Mouse (Mus musculus) myocyte (in vitro differentiated cells): ENCODE measurements around the gene Rbpjl. TPM values are rescaled to one million over a fixed set of nuclear protein-coding genes. Genes with fewer than 3 reads are reported as not detected.
A peak's percentile ranks its signal among the peaks of the same experiment; 100 is the strongest.

Experiments
- H3K27me3 ChIP-seq: one replicate; pipeline ENCODE4 v1.6.1; 2011; ENCODE audit not compliant: control insufficient read depth, insufficient read depth, insufficient read length
- H3K36me3 ChIP-seq: one replicate; pipeline ENCODE4 v1.6.1; 2011; ENCODE audit not compliant: control insufficient read depth, insufficient read depth
- H3K4me2 ChIP-seq: one replicate; pipeline ENCODE4 v1.6.1; 2011; ENCODE audit warnings: low read depth, control low read depth
- H3K4me3 ChIP-seq: one replicate; pipeline ENCODE4 v1.5.1; 2011; ENCODE audit warnings: mild to moderate bottlenecking, control low read depth, moderate library complexity
- H3K79me2 ChIP-seq: one replicate; pipeline ENCODE4 v1.6.1; 2011; ENCODE audit not compliant: control insufficient read depth, insufficient read depth
- H3ac ChIP-seq: one replicate; pipeline ENCODE4 v1.6.1; 2011; ENCODE audit not compliant: control insufficient read depth, insufficient read length
- CEBPB ChIP-seq: IDR thresholded peaks from 2 replicates; pipeline ENCODE4 v1.6.1; 2011; ENCODE audit warnings: mild to moderate bottlenecking, moderate library complexity; ENCODE audit not compliant: poor library complexity, insufficient read depth, severe bottlenecking
- E2F4 ChIP-seq: IDR thresholded peaks from one replicate; pipeline ENCODE4 v1.6.1; 2011; ENCODE audit warnings: mild to moderate bottlenecking, control low read depth, moderate library complexity; ENCODE audit not compliant: insufficient read depth
- MAX ChIP-seq: IDR thresholded peaks from one replicate; pipeline ENCODE4 v1.6.1; 2011; ENCODE audit warnings: low read depth, mild to moderate bottlenecking, control low read depth
- MYOD1 ChIP-seq, 3 experiments: IDR thresholded peaks; one replicate each; pipeline ENCODE4 v1.6.1; 2011; ENCODE audit warnings: control low read depth in 2 of 3, low read depth in 2 of 3, mild to moderate bottlenecking in 2 of 3, moderate library complexity in 1 of 3; ENCODE audit not compliant: insufficient read length in 2 of 3, control insufficient read depth in 1 of 3
- MYOG ChIP-seq, 3 experiments: IDR thresholded peaks; one replicate each; pipeline ENCODE4 v1.6.1; 2011; ENCODE audit warnings: control low read depth in 2 of 3, low read depth in 2 of 3, mild to moderate bottlenecking in 2 of 3; ENCODE audit not compliant: insufficient read length in 2 of 3, control insufficient read depth in 1 of 3, insufficient read depth in 1 of 3
- POLR2A ChIP-seq: IDR thresholded peaks from one replicate; pipeline ENCODE4 v1.6.1; 2011; ENCODE audit warnings: low read depth, mild to moderate bottlenecking, control low read depth, moderate library complexity; ENCODE audit not compliant: insufficient read length
- POLR2AphosphoS2 ChIP-seq: IDR thresholded peaks from one replicate; pipeline ENCODE4 v1.6.1; 2011; ENCODE audit warnings: low read depth, control low read depth; ENCODE audit not compliant: insufficient read length
- REST ChIP-seq: IDR thresholded peaks from one replicate; pipeline ENCODE4 v1.6.1; 2011; ENCODE audit warnings: mild to moderate bottlenecking, control low read depth, moderate library complexity; ENCODE audit not compliant: insufficient read depth, insufficient read length
- SRF ChIP-seq: IDR thresholded peaks from one replicate; pipeline ENCODE4 v1.6.1; 2011; ENCODE audit warnings: low read depth; ENCODE audit not compliant: control insufficient read depth, insufficient read length
- TCF12 ChIP-seq: IDR thresholded peaks from one replicate; pipeline ENCODE4 v1.6.1; 2011; ENCODE audit warnings: mild to moderate bottlenecking, control low read depth; ENCODE audit not compliant: poor library complexity, insufficient read depth, severe bottlenecking
- TCF3 ChIP-seq: IDR thresholded peaks from one replicate; pipeline ENCODE4 v1.6.1; 2011; ENCODE audit warnings: low read depth, control low read depth; ENCODE audit not compliant: insufficient read length
- USF1 ChIP-seq: IDR thresholded peaks from one replicate; pipeline ENCODE4 v1.6.1; 2011; ENCODE audit warnings: low read depth, mild to moderate bottlenecking, control low read depth, moderate library complexity
- polyA plus RNA-seq: library from polyadenylated mRNA; unstranded; fragments of >200 nt; fragmentation: generic; extraction: Trizol; gene quantifications from one replicate; pipeline ENCODE4 v1.2.1, GENCODE M21; 2012; ENCODE audit warnings: missing spikeins

The Rbpjl gene
- polyA plus RNA-seq, 1 experiment, result 0.06 TPM

DNA sequence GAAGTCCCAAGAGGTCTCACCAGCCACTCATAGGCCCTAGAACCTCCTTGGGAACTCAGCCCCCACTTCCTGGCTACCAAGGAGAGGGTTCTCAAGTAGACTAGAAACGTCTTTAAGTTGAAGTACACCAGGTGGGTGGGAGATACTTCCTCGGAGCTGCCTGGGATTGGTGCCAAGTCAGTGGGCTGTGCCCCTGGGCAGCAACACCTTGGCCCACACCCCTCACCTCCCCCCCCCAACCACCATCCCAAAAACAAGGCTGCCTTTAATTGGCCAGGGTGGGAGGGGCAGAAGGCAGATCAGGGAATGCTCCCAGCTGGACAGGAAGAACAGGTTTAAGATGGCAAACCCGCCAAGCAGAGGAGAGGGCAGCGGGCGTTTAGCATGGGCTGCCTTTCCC is 37.4 kb downstream of the Rbpjl start:
- TF ChIP-seq REST, result no peak
- no peak for TF ChIP-seq SRF
- no peak for TF ChIP-seq CEBPB
- TF ChIP-seq TCF12, result no peak
- TF ChIP-seq POLR2A, result no peak
- no peak for TF ChIP-seq MAX
- no peak for TF ChIP-seq TCF3
- no peak for TF ChIP-seq USF1
- TF ChIP-seq MYOG (IDR thresholded peaks at IDR 0.05; ENCODE audit: control insufficient read depth in 1 of 3, insufficient read depth in 1 of 3, insufficient read length in 2 of 3, low read depth in 2 of 3), result no peak
- no peak for TF ChIP-seq E2F4
- TF ChIP-seq MYOD1 (IDR thresholded peaks at IDR 0.05; ENCODE audit: control insufficient read depth in 1 of 3, insufficient read length in 2 of 3, low read depth in 2 of 3), result no peak
- TF ChIP-seq POLR2AphosphoS2, result no peak
- H3K4me3 ChIP-seq, result peak overlapping the region; percentile 96

DNA sequence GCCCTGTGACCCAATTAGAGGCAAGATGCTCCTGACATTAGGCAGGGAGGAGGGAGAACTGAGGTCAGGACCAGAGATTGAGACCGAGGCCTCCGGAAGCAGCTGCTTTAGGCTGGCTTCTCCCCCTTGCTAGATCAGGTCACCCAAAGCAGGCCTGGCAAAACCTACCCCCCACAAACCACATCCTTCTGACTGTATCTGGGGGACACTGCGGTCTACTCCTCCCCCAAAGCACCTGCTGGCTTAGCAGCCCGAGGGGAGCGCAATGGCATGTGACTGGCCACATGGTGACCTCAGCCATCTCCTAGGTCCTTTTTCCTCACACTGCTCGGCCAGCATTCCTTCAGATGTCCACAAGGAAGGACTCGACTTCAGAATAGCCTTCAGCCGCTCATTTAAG is 38.2 kb downstream of the Rbpjl start:
- peak overlapping the region; percentile 82 for H3K4me2 ChIP-seq
- no peak overlapping the region for H3ac ChIP-seq
- TF ChIP-seq POLR2AphosphoS2 (peak; percentile 48), MAX (no peak), MYOD1 (IDR thresholded peaks at IDR 0.05; ENCODE audit: control insufficient read depth in 1 of 3, insufficient read length in 2 of 3, low read depth in 2 of 3) (peak; percentile 6 to 98 (median 95)), E2F4 (no peak), REST (no peak), USF1 (peak; percentile 87), TCF3 (peak; percentile 89), POLR2A (no peak), CEBPB (peak; percentile 16; the same call in 1 of the 2 replicates), MYOG (IDR thresholded peaks at IDR 0.05; ENCODE audit: control insufficient read depth in 1 of 3, insufficient read depth in 1 of 3, insufficient read length in 2 of 3, low read depth in 2 of 3) (peak; percentile 80 to 98 (median 96)), SRF (peak; percentile 69), TCF12 (peak; percentile 94)
- H3K79me2 ChIP-seq, result peaks cover 64% of the 10 kb centered on the region
- no peaks in the 10 kb centered on the region for H3K36me3 ChIP-seq
- no peaks in the 10 kb centered on the region for H3K27me3 ChIP-seq
- peak overlapping the region; percentile 96 for H3K4me3 ChIP-seq

More for the DNA sequence above, 37.4 kb downstream of the Rbpjl start:
- Histone ChIP-seq H3K4me2 (peak overlapping the region; percentile 82), H3K27me3 (no peaks in the 10 kb centered on the region), H3K79me2 (peaks cover 72% of the 10 kb centered on the region), H3ac (no peak overlapping the region), H3K36me3 (no peaks in the 10 kb centered on the region)

DNA sequence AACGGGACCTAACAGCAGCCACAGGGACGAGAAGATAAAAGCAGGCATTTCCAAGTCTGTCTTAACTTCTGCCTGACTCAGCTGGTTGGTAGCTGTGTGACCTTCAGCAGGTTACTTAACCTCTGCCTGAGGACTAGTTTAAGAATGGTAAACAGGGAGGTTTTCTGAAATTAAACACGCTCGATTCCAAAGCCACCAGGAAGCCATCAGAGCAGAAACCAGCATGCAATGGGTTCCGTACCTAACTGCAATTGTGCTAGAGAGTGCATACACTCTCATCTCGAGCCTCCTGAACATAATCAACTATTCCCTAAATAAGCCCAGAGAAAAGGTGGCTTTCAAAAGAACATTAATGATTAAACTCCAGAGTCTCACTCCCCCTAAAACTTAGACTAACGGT is 38.8 kb downstream of the Rbpjl start:
- no peaks in the 10 kb centered on the region for H3K27me3 ChIP-seq
- peak overlapping the region; percentile 82 for H3K4me2 ChIP-seq
- peak overlapping the region; percentile 96 for H3K4me3 ChIP-seq
- H3K79me2 ChIP-seq, result peaks cover 58% of the 10 kb centered on the region
- TF ChIP-seq MYOD1 (IDR thresholded peaks at IDR 0.05; ENCODE audit: control insufficient read depth in 1 of 3, insufficient read length in 2 of 3, low read depth in 2 of 3), result no peak
- TF ChIP-seq SRF, result no peak
- no peak for TF ChIP-seq MAX
- TF ChIP-seq E2F4, result no peak
- no peak for TF ChIP-seq CEBPB
- no peak for TF ChIP-seq POLR2AphosphoS2
- no peak for TF ChIP-seq POLR2A
- TF ChIP-seq MYOG (IDR thresholded peaks at IDR 0.05; ENCODE audit: control insufficient read depth in 1 of 3, insufficient read depth in 1 of 3, insufficient read length in 2 of 3, low read depth in 2 of 3), result no peak
- no peak for TF ChIP-seq USF1
- TF ChIP-seq TCF3, result no peak
- no peak for TF ChIP-seq TCF12
- no peak for TF ChIP-seq REST
- H3ac ChIP-seq, result peak overlapping the region; percentile 33
- H3K36me3 ChIP-seq, result no peaks in the 10 kb centered on the region

DNA sequence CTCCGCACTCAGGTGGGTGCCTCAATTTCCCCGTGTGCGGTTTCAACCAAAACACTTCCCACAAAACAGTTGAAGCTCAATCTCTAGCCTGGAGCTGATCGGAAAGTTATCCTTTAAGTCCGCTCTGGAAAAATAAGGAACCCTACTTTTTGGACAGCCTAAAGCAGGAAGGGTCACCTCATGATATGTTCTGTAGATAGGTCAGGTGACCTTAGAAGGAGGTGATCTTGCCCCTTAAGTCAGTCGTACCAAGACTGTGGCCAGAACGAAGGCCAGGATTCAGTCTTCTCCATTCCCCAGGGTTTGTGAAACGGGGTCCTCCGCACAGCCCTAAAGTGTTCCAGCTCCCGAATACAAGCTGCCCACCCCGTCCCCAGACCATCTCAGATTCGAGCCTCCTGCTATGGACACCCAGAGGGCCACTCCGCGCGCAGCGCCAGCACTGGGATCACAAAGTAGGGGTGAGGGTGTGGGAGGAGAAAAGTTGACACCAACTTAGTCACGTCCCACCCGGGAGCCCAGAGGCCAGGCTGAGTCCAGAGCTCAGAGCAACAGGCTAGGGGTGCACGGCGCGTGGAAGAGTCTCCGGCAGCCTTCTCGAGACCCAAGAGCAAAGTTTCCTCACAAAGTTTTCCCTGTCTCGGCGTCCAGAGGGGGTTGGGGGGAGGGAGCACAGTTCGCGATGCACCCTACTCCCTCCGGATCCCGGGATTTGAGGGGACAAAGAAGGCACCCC is 39.5 kb downstream of the Rbpjl start:
- Histone ChIP-seq H3K4me2 (peak overlapping the region; percentile 82), H3K79me2 (peaks cover 50% of the 10 kb centered on the region), H3ac (peak overlapping the region; percentile 33), H3K27me3 (no peaks in the 10 kb centered on the region), H3K36me3 (no peaks in the 10 kb centered on the region), H3K4me3 (peak overlapping the region; percentile 96)
- TF ChIP-seq MYOG (IDR thresholded peaks at IDR 0.05; ENCODE audit: control insufficient read depth in 1 of 3, insufficient read depth in 1 of 3, insufficient read length in 2 of 3, low read depth in 2 of 3) (no peak), TCF3 (no peak), SRF (no peak), POLR2A (no peak), CEBPB (no peak), MAX (no peak), POLR2AphosphoS2 (no peak), REST (no peak), MYOD1 (IDR thresholded peaks at IDR 0.05; ENCODE audit: control insufficient read depth in 1 of 3, insufficient read length in 2 of 3, low read depth in 2 of 3) (no peak), E2F4 (no peak), TCF12 (no peak), USF1 (no peak)
